Mouse (Mus musculus) kidney, postnatal 10 days (tissue): Measurements from ENCODE around the gene Socs3.

Source experiments
- DNase-seq: peaks from one replicate; pipeline ENCODE4 v3.0.0; 2021; ENCODE audit warnings: mixed read lengths

Gene Socs3

GRCm38 (mm10) chr11:117918541-117918940 is 51.3 kb downstream of the Socs3 start:
- no peak for DNase-seq
